Mouse (Mus musculus): ENCODE data around the gene Ddx41. TPM values are rescaled to one million over a fixed set of nuclear protein-coding genes. Genes with fewer than 3 reads are reported as not detected.
"Not testable (repeated sequence)": the region's sequence is repeated elsewhere in the genome, so short reads cannot be mapped to it uniquely, and the experiment has no call there.

Gene Ddx41
- polyA plus RNA-seq, 1 experiment from 2014 or later: 51.1 TPM

DNA sequence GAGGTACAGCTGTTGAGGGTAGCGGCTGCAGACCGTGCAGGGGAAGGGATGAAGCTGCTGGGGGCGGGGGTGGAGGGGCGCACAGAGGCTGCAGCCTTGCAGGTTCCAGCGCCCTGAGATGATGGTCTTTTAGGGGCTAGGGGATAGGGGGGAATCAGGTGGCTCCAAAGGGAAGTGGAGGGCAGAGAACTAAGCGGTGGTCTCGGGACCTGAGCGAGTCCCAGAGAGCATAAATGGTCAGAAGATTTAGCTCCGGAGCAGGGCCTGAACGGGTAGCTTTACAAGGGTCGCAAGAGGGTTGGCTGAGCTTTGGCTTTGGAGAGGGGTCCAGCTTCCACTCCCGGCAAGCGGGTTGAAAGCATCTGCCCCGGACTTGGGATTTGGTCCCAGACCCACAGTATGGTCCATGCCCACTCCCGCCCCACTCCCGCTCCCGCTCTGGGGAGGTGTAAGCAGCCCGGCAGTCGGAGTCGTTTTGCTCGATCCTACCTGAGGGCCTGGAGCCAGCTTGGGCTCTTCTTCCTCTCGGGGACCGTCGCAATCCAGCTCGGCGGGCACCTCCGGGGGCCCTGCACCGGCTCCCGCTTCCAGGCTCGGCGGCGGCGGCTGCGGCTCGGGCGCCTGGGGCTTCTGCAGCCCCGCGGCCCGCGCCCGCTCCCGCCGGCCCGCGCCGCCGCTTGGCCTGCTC is 34.0 kb upstream of the Ddx41 start:
- WGBS: 0% methylated on average over 24 of the region's 47 CpGs
- Histone ChIP-seq H3K27ac (peak overlapping the region; percentile 94), H3K36me3 (replicated peaks; ENCODE audit: control insufficient read depth, insufficient read depth) (peaks cover 18% of the 10 kb centered on the region), H3K9ac (peak overlapping the region; percentile 97), H3K9me3 (ENCODE audit: control insufficient read depth, low read length) (no peaks in the 10 kb centered on the region), H3K27me3 (ENCODE audit: control insufficient read depth, insufficient read depth, low read length) (no peaks in the 10 kb centered on the region), H3K4me1 (replicated peaks; ENCODE audit: control insufficient read depth, insufficient read depth, low read length) (peaks cover 24% of the 10 kb centered on the region), H3K4me2 (replicated peaks) (peak overlapping the region; percentile 59), H3K4me3 (replicated peaks; ENCODE audit: low read length) (peak overlapping the region; percentile 98)
- ATAC-seq (ENCODE audit: low FRiP score) (peak; percentile 62), DNase-seq (ENCODE audit: low spot score) (peak; percentile 30)

GRCm38 (mm10) chr13:55569726-55570285 is 33.3 kb upstream of the Ddx41 start:
- H3K4me2 ChIP-seq (replicated peaks): peak overlapping the region; percentile 59
- H3K27ac ChIP-seq: peak overlapping the region; percentile 94
- H3K4me3 ChIP-seq (replicated peaks; ENCODE audit: low read length): peak overlapping the region; percentile 98
- H3K4me1 ChIP-seq (replicated peaks; ENCODE audit: control insufficient read depth, insufficient read depth, low read length): peaks cover 24% of the 10 kb centered on the region
- no peaks in the 10 kb centered on the region for H3K9me3 ChIP-seq (ENCODE audit: control insufficient read depth, low read length)
- peaks cover 24% of the 10 kb centered on the region for H3K36me3 ChIP-seq (replicated peaks; ENCODE audit: control insufficient read depth, insufficient read depth)
- H3K27me3 ChIP-seq (ENCODE audit: control insufficient read depth, insufficient read depth, low read length): no peaks in the 10 kb centered on the region
- WGBS: 3% methylated on average over 16 of the region's 16 CpGs
- DNase-seq (ENCODE audit: low spot score): peak; percentile 31
- peak; percentile 25; the same call in 1 of the 2 replicates for ATAC-seq (ENCODE audit: low FRiP score)
- peak overlapping the region; percentile 97 for H3K9ac ChIP-seq

GRCm38 (mm10) chr13:55568524-55568923 is 32.1 kb upstream of the Ddx41 start:
- Histone ChIP-seq H3K4me1 (replicated peaks; ENCODE audit: control insufficient read depth, insufficient read depth, low read length) (peaks cover 24% of the 10 kb centered on the region), H3K36me3 (replicated peaks; ENCODE audit: control insufficient read depth, insufficient read depth) (peaks cover 28% of the 10 kb centered on the region)
- H3K4me2 ChIP-seq (replicated peaks); H3K9me3 ChIP-seq (ENCODE audit: control insufficient read depth, low read length); H3K9ac ChIP-seq; DNase-seq (ENCODE audit: low spot score); H3K27me3 ChIP-seq (ENCODE audit: control insufficient read depth, insufficient read depth, low read length); H3K4me3 ChIP-seq (replicated peaks; ENCODE audit: low read length); ATAC-seq (ENCODE audit: low FRiP score); H3K27ac ChIP-seq: not testable (repeated sequence)
- whole genome bisulfite sequencing: 93% methylated on average over 4 of the region's 4 CpGs

DNA sequence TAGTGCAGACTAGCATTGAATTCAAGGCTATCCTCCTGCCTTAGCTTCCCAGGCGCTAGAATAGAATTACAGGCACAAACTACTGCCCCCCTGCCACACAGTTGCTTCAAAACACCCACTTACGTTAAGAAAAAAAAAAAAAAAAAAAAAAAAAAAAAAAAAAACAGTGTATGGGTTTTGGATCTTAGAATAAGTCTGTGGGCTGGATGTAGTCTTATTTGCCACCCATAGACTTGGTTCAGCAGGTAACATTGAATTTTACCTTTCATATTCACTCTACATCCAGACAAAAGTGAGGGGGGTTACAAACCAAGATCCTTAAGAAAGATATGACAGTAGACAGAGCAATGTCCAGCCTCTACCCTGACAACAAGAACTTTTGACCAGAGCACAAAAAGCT is 31.5 kb upstream of the Ddx41 start:
- Histone ChIP-seq H3K9me3 (ENCODE audit: control insufficient read depth, low read length) (no peaks in the 10 kb centered on the region), H3K4me2 (replicated peaks) (no peak overlapping the region), H3K36me3 (replicated peaks; ENCODE audit: control insufficient read depth, insufficient read depth) (peaks cover 34% of the 10 kb centered on the region), H3K4me1 (replicated peaks; ENCODE audit: control insufficient read depth, insufficient read depth, low read length) (peaks cover 24% of the 10 kb centered on the region), H3K27me3 (ENCODE audit: control insufficient read depth, insufficient read depth, low read length) (no peaks in the 10 kb centered on the region), H3K27ac (no peak overlapping the region), H3K9ac (no peak overlapping the region), H3K4me3 (replicated peaks; ENCODE audit: low read length) (no peak overlapping the region)
- ATAC-seq (ENCODE audit: low FRiP score): no peak
- WGBS: 89% methylated on average over 2 of the region's 2 CpGs
- DNase-seq (ENCODE audit: low spot score): no peak

GRCm38 (mm10) chr13:55567001-55567400 is 30.5 kb upstream of the Ddx41 start:
- H3K4me3 ChIP-seq (replicated peaks; ENCODE audit: low read length): no peak overlapping the region
- no peak overlapping the region for H3K27ac ChIP-seq
- no peaks in the 10 kb centered on the region for H3K27me3 ChIP-seq (ENCODE audit: control insufficient read depth, insufficient read depth, low read length)
- ATAC-seq (ENCODE audit: low FRiP score): no peak
- whole genome bisulfite sequencing: 77% methylated on average over 6 of the region's 6 CpGs
- peaks cover 20% of the 10 kb centered on the region for H3K4me1 ChIP-seq (replicated peaks; ENCODE audit: control insufficient read depth, insufficient read depth, low read length)
- H3K9me3 ChIP-seq (ENCODE audit: control insufficient read depth, low read length): no peaks in the 10 kb centered on the region
- peaks cover 41% of the 10 kb centered on the region for H3K36me3 ChIP-seq (replicated peaks; ENCODE audit: control insufficient read depth, insufficient read depth)
- H3K9ac ChIP-seq: no peak overlapping the region
- DNase-seq (ENCODE audit: low spot score): no peak
- no peak overlapping the region for H3K4me2 ChIP-seq (replicated peaks)

- Histone ChIP-seq H3K36me3 (replicated peaks; ENCODE audit: control insufficient read depth, insufficient read depth) (peaks cover 41% of the 10 kb centered on the region), H3K4me2 (replicated peaks) (no peak overlapping the region), H3K27ac (no peak overlapping the region), H3K9ac (no peak overlapping the region), H3K27me3 (ENCODE audit: control insufficient read depth, insufficient read depth, low read length) (no peaks in the 10 kb centered on the region), H3K9me3 (ENCODE audit: control insufficient read depth, low read length) (no peaks in the 10 kb centered on the region), H3K4me3 (replicated peaks; ENCODE audit: low read length) (no peak overlapping the region), H3K4me1 (replicated peaks; ENCODE audit: control insufficient read depth, insufficient read depth, low read length) (peaks cover 7% of the 10 kb centered on the region; the same call in 1 of the 2 replicates)
- WGBS: 79% methylated on average over 7 of the region's 7 CpGs
- ATAC-seq (ENCODE audit: low FRiP score) (no peak), DNase-seq (ENCODE audit: low spot score) (no peak)
Observed at GRCm38 (mm10) chr13:55563266-55563879, 26.9 kb upstream of the Ddx41 start.

- no peak for ATAC-seq (ENCODE audit: low FRiP score)
- H3K36me3 ChIP-seq (replicated peaks; ENCODE audit: control insufficient read depth, insufficient read depth): peaks cover 48% of the 10 kb centered on the region
- no peak overlapping the region for H3K4me3 ChIP-seq (replicated peaks; ENCODE audit: low read length)
- H3K9me3 ChIP-seq (ENCODE audit: control insufficient read depth, low read length): no peaks in the 10 kb centered on the region
- H3K27me3 ChIP-seq (ENCODE audit: control insufficient read depth, insufficient read depth, low read length): no peaks in the 10 kb centered on the region
- no peak for DNase-seq (ENCODE audit: low spot score)
- no peak overlapping the region for H3K27ac ChIP-seq
- no peak overlapping the region for H3K9ac ChIP-seq
- no peak overlapping the region for H3K4me2 ChIP-seq (replicated peaks)
- 93% methylated on average over 6 of the region's 6 CpGs for WGBS
- no peaks in the 10 kb centered on the region for H3K4me1 ChIP-seq (replicated peaks; ENCODE audit: control insufficient read depth, insufficient read depth, low read length)
Observed at GRCm38 (mm10) chr13:55557499-55557898, 21.0 kb upstream of the Ddx41 start.

DNA sequence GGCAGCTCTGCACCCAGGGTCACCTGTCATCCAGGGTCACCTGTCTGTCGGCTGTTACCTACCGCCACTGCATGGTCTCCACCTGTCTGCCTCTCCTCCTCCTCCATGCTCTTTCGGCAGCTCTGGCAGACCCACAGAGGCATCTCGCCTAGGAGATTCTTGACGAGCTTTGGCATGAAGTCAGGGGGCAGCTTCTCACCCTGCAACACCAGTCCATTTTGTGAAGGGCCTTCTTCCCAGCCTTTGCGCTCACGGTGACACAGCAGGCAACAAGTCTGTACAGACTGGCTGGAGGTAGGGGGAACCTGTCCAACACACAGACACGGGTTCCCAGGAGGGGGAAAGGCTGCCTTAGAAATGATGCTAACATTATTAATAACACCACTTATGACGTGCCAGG is 19.5 kb upstream of the Ddx41 start:
- H3K9ac ChIP-seq: no peak overlapping the region
- no peaks in the 10 kb centered on the region for H3K27me3 ChIP-seq (ENCODE audit: control insufficient read depth, insufficient read depth, low read length)
- no peak overlapping the region for H3K4me2 ChIP-seq (replicated peaks)
- no peak overlapping the region for H3K4me3 ChIP-seq (replicated peaks; ENCODE audit: low read length)
- peaks cover 61% of the 10 kb centered on the region for H3K36me3 ChIP-seq (replicated peaks; ENCODE audit: control insufficient read depth, insufficient read depth)
- ATAC-seq (ENCODE audit: low FRiP score): no peak
- no peaks in the 10 kb centered on the region for H3K4me1 ChIP-seq (replicated peaks; ENCODE audit: control insufficient read depth, insufficient read depth, low read length)
- no peak overlapping the region for H3K27ac ChIP-seq
- no peaks in the 10 kb centered on the region for H3K9me3 ChIP-seq (ENCODE audit: control insufficient read depth, low read length)
- 92% methylated on average over 9 of the region's 9 CpGs for WGBS
- DNase-seq (ENCODE audit: low spot score): no peak

- no peaks in the 10 kb centered on the region for H3K27me3 ChIP-seq (ENCODE audit: control insufficient read depth, insufficient read depth, low read length)
- H3K4me2 ChIP-seq (replicated peaks): no peak overlapping the region
- H3K4me3 ChIP-seq (replicated peaks; ENCODE audit: low read length): no peak overlapping the region
- no peaks in the 10 kb centered on the region for H3K4me1 ChIP-seq (replicated peaks; ENCODE audit: control insufficient read depth, insufficient read depth, low read length)
- peaks cover 100% of the 10 kb centered on the region for H3K36me3 ChIP-seq (replicated peaks; ENCODE audit: control insufficient read depth, insufficient read depth)
- no peak overlapping the region for H3K27ac ChIP-seq
- no peak for DNase-seq (ENCODE audit: low spot score)
- ATAC-seq (ENCODE audit: low FRiP score): no peak
- WGBS: 90% methylated on average over 15 of the region's 15 CpGs
- no peak overlapping the region for H3K9ac ChIP-seq
- no peaks in the 10 kb centered on the region for H3K9me3 ChIP-seq (ENCODE audit: control insufficient read depth, low read length)
Observed at GRCm38 (mm10) chr13:55549061-55549460, 12.6 kb upstream of the Ddx41 start.

All from hindbrain, embryonic 14.5 days (tissue).